In genomic region chr2:119321771-119322586, GRCm38 (mm10) we compare ENCODE assay signal across 9 mouse cellular contexts. TPM values are rescaled to one million over a fixed set of nuclear protein-coding genes. Genes with fewer than 3 reads are reported as not detected.
A peak's percentile ranks its signal among the peaks of the same experiment; 100 is the strongest.
DNase-seq lines count a peak whose midpoint lies in the region; ATAC-seq and TF ChIP-seq lines count a peak whose summit lies in the region.
"Had no signal": no experiment of that assay in that cellular context is flagged by ENCODE, and none has a peak within 500 bp of the region (broad histone marks: within the 10 kb centered on the region; RNA-seq: fewer than 3 reads in every experiment).

No protein-coding gene starts in this region.

- H3K4me1 ChIP-seq in heart, embryonic 14.5 days (ENCODE audit: control insufficient read depth in 2 of 2, insufficient read depth in 2 of 2, low read length in 2 of 2): peaks cover 17 to 52% of the 10 kb centered on the region in 2 experiments
- peaks cover 21 to 24% of the 10 kb centered on the region in 2 experiments for H3K4me1 ChIP-seq in liver, embryonic 14.5 days (replicated peaks; ENCODE audit: control insufficient read depth in 2 of 2, insufficient read depth in 2 of 2, low read length in 1 of 2)
- peaks cover 31% of the 10 kb centered on the region for H3K4me1 ChIP-seq in thymus, adult 2 months (replicated peaks; ENCODE audit: control insufficient read depth, insufficient read depth, low read length)

- no peak for TF ChIP-seq EP300 in liver, embryonic 14.5 days (IDR thresholded peaks at IDR 0.05; ENCODE audit: low read depth)

- H3K27me3 ChIP-seq in heart, embryonic 14.5 days (ENCODE audit: control insufficient read depth, insufficient read depth, low read length): peaks cover 60% of the 10 kb centered on the region
- peaks cover 58% of the 10 kb centered on the region for H3K27me3 ChIP-seq in liver, embryonic 14.5 days (ENCODE audit: control insufficient read depth, insufficient read depth, low read length)
- peaks cover 19% of the 10 kb centered on the region; the same call in 1 of the 2 replicates for H3K27me3 ChIP-seq in thymus, adult 2 months (ENCODE audit: control insufficient read depth, insufficient read depth, low read length)

- H3K27ac ChIP-seq in heart, embryonic 14.5 days (replicated peaks in 1 of 2; ENCODE audit: control insufficient read depth in 1 of 2, insufficient read depth in 1 of 2, low read depth in 2 of 2, low read length in 2 of 2): peak overlapping the region in 1 of 2 experiments; percentile 55; a peak in 1 of 4 replicates
- H3K27ac ChIP-seq in liver, embryonic 14.5 days: no peak overlapping the region
- H3K27ac ChIP-seq in thymus, adult 2 months (ENCODE audit: control insufficient read depth, insufficient read depth, low read length): no peak overlapping the region

- H3K36me3 ChIP-seq in heart, embryonic 14.5 days (ENCODE audit: control insufficient read depth, insufficient read depth, low read length): no peaks in the 10 kb centered on the region
- no peaks in the 10 kb centered on the region for H3K36me3 ChIP-seq in liver, embryonic 14.5 days (replicated peaks; ENCODE audit: control insufficient read depth, insufficient read depth, low read depth)
- H3K36me3 ChIP-seq in thymus, adult 2 months (ENCODE audit: control insufficient read depth, insufficient read depth, low read length): no peaks in the 10 kb centered on the region

- peak overlapping the region; percentile 76 for H3K4me2 ChIP-seq in heart, embryonic 14.5 days (ENCODE audit: low read length)
- peak overlapping the region; percentile 74 for H3K4me2 ChIP-seq in liver, embryonic 14.5 days (ENCODE audit: low read depth)

- no peak for ATAC-seq in heart, embryonic 14.5 days (ENCODE audit: insufficient number of reproducible peaks, insufficient read depth, low FRiP score, low read depth)
- ATAC-seq in liver, embryonic 14.5 days (ENCODE audit: insufficient read depth): no peak

- peak; percentile 50 for DNase-seq in thymus, postnatal 4 days
- DNase-seq in thymus, postnatal 10 days (ENCODE audit: low spot score in 2 of 2): no peak
- DNase-seq in liver, embryonic 14.5 days (ENCODE audit: low read depth in 3 of 3, low spot score in 3 of 3): no peak
- DNase-seq in urinary bladder, adult 18-20 months (ENCODE audit: low spot score in 2 of 2): no peak
- DNase-seq in urinary bladder, postnatal 36 days (ENCODE audit: low spot score in 2 of 2): no peak
- no peak for DNase-seq in right cerebral cortex, adult 2 months (ENCODE audit: low spot score in 2 of 2)
- DNase-seq in thymus, adult 2 months: no peak

- peak overlapping the region; percentile 61 for H3K9ac ChIP-seq in heart, embryonic 14.5 days (ENCODE audit: low read length)
- peak overlapping the region; percentile 54 for H3K9ac ChIP-seq in liver, embryonic 14.5 days (replicated peaks)

- peak overlapping the region; percentile 15 to 41 for H3K4me3 ChIP-seq in heart, embryonic 14.5 days (ENCODE audit: control insufficient read depth in 1 of 2, insufficient read depth in 1 of 2, low read depth in 1 of 2, low read length in 2 of 2)
- H3K4me3 ChIP-seq in liver, embryonic 14.5 days (ENCODE audit: insufficient read depth in 1 of 2, low read depth in 2 of 2, low read length in 2 of 2): peak overlapping the region; percentile 8 to 49; a peak in 3 of 4 replicates
- H3K4me3 ChIP-seq in thymus, adult 2 months (ENCODE audit: control insufficient read depth, insufficient read depth, low read length): no peak overlapping the region
- H3K4me3 ChIP-seq: myocyte had no signal

- no peaks in the 10 kb centered on the region for H3K9me3 ChIP-seq in heart, embryonic 14.5 days (ENCODE audit: control insufficient read depth, low read length)
- H3K9me3 ChIP-seq in liver, embryonic 14.5 days (ENCODE audit: control insufficient read depth, low read length): no peaks in the 10 kb centered on the region

- no peak for TF ChIP-seq CTCF in liver, embryonic 14.5 days (IDR thresholded peaks at IDR 0.05; ENCODE audit: low read depth)
- no peak for TF ChIP-seq CTCF in thymus, adult 2 months (IDR thresholded peaks at IDR 0.05; ENCODE audit: borderline replicate concordance, control insufficient read depth, extremely low read depth, insufficient read depth, low read length, poor library complexity)

- TF ChIP-seq POLR2A in thymus, adult 2 months (IDR thresholded peaks at IDR 0.05; ENCODE audit: control insufficient read depth, extremely low read depth, insufficient read depth, low read length, poor library complexity): no peak

- WGBS in heart, embryonic 14.5 days: 6% methylated on average over 47 of the region's 48 CpGs
- 4% methylated on average over 48 of the region's 48 CpGs for WGBS in liver, embryonic 14.5 days (ENCODE audit: insufficient replicate concordance)
- WGBS in thymus, adult 2 months: 10% methylated on average over 48 of the region's 48 CpGs

RNA-seq across cellular contexts. Expression of gene Dll4, which starts 3.6 kb away (rescaled TPM):
- polyA plus RNA-seq in heart, embryonic 14.5 days (2014; fragmentation: Nextera tagmentation; extraction: Ambion mirVana): 6.9 and 8.8 TPM in 2 replicates
- polyA plus RNA-seq in liver, embryonic 14.5 days (2012; rRNA removed): 1.3 and 1.4 TPM in 2 replicates
- 0.83 and 0.86 TPM in 2 replicates for polyA plus RNA-seq in liver, embryonic 14.5 days (2014; fragmentation: Nextera tagmentation; extraction: Ambion mirVana)
- 17.6 and 18.9 TPM in 2 replicates for polyA plus RNA-seq in thymus, adult 2 months (2012; rRNA removed)
- polyA plus RNA-seq: myocyte had no signal

RNA-seq across cellular contexts. Expression of gene Chac1, which starts 29.1 kb away (rescaled TPM):
- polyA plus RNA-seq in heart, embryonic 14.5 days (2014; fragmentation: Nextera tagmentation; extraction: Ambion mirVana): 0.32 and 0.67 TPM in 2 replicates
- polyA plus RNA-seq in liver, embryonic 14.5 days (2012; rRNA removed): 0.56 and 1.2 TPM in 2 replicates
- 0.29 and 1.7 TPM in 2 replicates for polyA plus RNA-seq in liver, embryonic 14.5 days (2014; fragmentation: Nextera tagmentation; extraction: Ambion mirVana)
- polyA plus RNA-seq in thymus, adult 2 months (2012; rRNA removed): 1.1 TPM in 2 replicates

RNA-seq across cellular contexts. Expression of gene Vps18, which starts 33.4 kb away (rescaled TPM):
- polyA plus RNA-seq in heart, embryonic 14.5 days (2014; fragmentation: Nextera tagmentation; extraction: Ambion mirVana): 7.8 and 8.7 TPM in 2 replicates
- polyA plus RNA-seq in liver, embryonic 14.5 days (2012; rRNA removed): 3.2 and 3.4 TPM in 2 replicates
- 3.2 and 3.5 TPM in 2 replicates for polyA plus RNA-seq in liver, embryonic 14.5 days (2014; fragmentation: Nextera tagmentation; extraction: Ambion mirVana)
- polyA plus RNA-seq in thymus, adult 2 months (2012; rRNA removed): 28.4 and 30.5 TPM in 2 replicates

RNA-seq across cellular contexts. Expression of gene Rhov, which starts 50.9 kb away (rescaled TPM):
- polyA plus RNA-seq in heart, embryonic 14.5 days (2014; fragmentation: Nextera tagmentation; extraction: Ambion mirVana): 0.19 TPM in 1 of 2 replicates, not detected in the other
- 0.02 TPM in 1 of 2 replicates, not detected in the other for polyA plus RNA-seq in liver, embryonic 14.5 days (2012; rRNA removed)
- polyA plus RNA-seq in liver, embryonic 14.5 days (2014; fragmentation: Nextera tagmentation; extraction: Ambion mirVana): not detected in 2 replicates
- 2.6 and 3.5 TPM in 2 replicates for polyA plus RNA-seq in thymus, adult 2 months (2012; rRNA removed)
